Mouse (Mus musculus): ENCODE data around the gene Wap. TPM values are rescaled to one million over a fixed set of nuclear protein-coding genes. Genes with fewer than 3 reads are reported as not detected.
"Not testable (repeated sequence)": the region's sequence is repeated elsewhere in the genome, so short reads cannot be mapped to it uniquely, and the experiment has no call there.

The Wap gene
- not detected in 3 replicates for total RNA-seq (2017)

DNA sequence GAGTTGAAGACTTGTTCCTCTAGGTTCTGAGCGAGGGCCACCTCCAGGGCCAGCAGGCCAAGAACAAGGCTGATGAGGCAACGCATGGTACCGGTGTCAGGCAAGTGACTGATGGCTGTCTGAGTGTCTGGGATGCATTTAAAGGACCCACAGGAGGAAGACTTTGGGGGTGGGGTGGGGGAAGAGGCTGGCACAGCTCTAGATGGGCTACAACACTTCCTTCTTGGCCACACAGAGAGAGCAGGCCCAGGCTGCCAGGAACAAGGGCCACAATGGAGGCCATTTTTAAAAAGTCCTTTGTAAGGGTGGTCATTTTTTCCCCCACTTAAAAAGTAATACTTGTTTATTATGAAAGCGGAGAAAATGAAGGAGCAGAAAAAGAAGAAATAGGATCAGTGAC lies at the start of gene Wap:
TSS of gene Wap (minus strand) at position 101 of the 400 bp plus-strand sequence.
- ATAC-seq (replicated peaks; ENCODE audit: insufficient number of reproducible peaks, low FRiP score, low TSS enrichment, poor library complexity, severe bottlenecking) = no peak

DNA sequence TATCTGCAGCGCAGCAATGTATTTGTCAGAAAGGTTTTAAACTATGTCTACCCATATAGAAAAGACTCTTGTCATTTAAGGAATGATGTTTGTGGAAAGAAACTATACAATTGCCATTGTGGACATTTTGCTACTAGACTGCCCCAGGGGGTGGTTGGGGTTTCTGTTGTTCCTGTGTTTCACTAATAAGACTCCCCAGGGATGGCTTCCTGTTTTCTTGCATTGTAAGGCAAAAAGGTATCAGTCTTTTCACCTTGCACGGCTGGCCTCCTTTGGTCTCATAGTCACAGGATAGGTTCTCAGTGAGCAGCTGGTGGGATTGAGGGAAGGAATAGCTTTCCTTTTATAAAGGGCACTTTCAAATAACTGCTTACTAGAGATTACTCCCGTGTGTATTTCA lies 46.3 kb upstream of the Wap start:
- no peak for ATAC-seq (replicated peaks; ENCODE audit: insufficient number of reproducible peaks, low FRiP score, low TSS enrichment, poor library complexity, severe bottlenecking)

DNA sequence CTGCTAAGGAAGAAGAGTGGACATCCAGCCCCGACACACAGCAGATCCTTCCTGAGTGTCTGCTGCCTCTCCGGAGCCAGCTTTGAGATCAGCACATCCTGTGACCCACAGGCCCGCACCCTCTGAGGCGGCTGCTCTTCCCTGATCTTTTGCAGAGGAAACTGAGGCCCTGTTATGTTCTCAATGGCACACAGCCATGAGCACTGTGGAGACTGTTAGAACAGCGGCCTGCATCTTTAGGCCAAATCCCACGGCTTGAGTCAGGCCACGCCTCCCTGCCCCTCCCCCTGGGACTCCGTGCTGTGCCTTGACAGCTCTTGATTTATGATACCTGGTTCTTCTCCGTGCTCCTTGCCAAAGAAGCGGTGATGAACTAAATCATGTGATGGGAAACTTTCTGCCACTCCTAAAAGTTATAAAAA lies 42.0 kb upstream of the Wap start:
- ATAC-seq (replicated peaks; ENCODE audit: insufficient number of reproducible peaks, low FRiP score, low TSS enrichment, poor library complexity, severe bottlenecking) = peak; percentile 23; the same call in 1 of the 2 replicates

DNA sequence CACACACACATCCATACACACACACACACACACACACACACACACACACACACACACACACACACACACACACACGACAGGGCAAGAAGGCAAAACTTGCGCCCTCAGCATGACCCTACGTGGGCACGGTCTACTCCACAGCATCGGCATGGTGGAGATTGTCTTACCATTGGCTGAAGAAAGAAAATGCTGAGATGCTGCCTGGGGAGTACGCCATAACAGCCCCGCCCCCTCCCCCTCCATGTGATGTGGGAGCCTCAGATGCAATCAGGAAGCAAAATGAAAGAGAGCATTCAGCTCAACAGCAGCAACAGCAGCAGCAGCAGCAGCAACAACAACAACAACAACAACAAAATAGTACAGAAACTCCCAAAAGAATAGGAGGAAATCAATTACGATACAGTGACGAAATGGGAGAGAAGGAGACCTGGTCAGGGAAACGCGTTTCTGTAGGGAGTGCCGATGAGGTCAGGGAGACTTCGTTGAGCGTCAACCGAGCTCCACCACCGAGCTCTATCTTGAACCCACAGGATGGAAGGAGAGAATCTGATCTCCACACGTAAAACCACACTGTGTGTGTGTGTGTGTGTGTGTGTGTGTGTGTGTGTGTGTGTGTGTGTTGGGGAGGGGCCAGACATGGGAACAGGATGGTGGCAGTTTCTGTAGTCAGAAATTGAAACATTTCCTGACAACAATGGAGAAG lies 41.4 kb upstream of the Wap start:
- ATAC-seq (replicated peaks; ENCODE audit: insufficient number of reproducible peaks, low FRiP score, low TSS enrichment, poor library complexity, severe bottlenecking) = peak; percentile 62; the same call in 1 of the 2 replicates

DNA sequence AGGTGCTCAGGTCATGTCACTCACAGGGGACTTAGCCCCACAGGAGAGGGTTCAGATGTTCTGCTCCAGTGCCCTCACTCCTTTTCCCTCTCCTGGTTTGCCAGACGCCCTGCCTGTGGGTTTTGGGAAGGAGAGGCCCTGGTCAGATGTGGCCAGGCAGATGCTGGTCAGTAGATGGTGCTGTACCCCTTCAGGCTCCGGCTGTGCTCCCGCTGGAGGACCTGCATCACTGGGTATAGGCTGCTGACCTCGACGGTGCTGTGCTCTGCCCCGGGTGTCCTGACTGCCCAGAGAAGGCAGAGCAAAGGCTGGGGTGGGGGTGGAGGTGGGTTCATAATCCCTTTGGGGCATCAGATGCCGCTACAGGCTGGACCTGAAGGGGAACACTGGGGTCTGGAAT lies 39.1 kb upstream of the Wap start:
- no peak for ATAC-seq (replicated peaks; ENCODE audit: insufficient number of reproducible peaks, low FRiP score, low TSS enrichment, poor library complexity, severe bottlenecking)

DNA sequence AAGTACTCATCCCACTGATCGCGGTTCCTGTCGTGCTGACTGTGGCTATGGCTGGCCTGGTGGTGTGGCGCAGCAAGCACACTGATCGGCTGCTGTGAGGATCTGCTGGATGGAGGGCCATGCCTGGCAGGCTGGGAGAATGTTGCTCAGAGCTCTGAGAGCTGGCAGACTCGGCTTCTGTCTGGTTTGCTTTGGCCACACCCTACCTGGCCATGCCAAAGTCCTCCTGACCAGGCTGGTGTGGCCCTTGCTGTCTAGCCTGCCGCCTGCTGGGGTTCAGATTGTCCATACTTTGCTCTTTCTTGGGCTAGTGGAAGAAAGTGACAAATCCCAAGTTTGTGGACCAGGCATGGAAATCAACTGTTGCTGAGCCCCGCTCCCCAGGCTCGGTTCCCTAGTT lies 38.2 kb upstream of the Wap start:
- ATAC-seq (replicated peaks; ENCODE audit: insufficient number of reproducible peaks, low FRiP score, low TSS enrichment, poor library complexity, severe bottlenecking) = no peak

DNA sequence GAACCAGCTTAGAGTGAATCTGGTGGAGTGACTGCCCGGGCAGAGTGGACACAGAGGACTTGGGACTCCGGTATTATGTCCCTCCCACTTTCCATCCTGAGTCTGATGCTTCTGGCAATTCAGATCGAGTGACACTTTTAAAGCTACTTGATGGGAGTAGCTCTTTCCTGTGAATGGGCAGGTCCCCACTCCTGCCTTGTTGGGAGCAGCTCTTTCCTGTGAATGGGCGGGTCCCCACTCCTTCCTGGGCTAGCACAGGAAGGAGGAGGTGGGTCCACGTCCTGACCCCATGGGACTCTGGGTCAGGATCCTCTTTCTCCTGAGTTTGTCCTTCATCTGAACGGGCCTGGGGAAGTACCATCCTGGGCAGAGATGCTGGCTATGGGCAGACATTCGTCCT lies 37.0 kb upstream of the Wap start:
- no peak for ATAC-seq (replicated peaks; ENCODE audit: insufficient number of reproducible peaks, low FRiP score, low TSS enrichment, poor library complexity, severe bottlenecking)

DNA sequence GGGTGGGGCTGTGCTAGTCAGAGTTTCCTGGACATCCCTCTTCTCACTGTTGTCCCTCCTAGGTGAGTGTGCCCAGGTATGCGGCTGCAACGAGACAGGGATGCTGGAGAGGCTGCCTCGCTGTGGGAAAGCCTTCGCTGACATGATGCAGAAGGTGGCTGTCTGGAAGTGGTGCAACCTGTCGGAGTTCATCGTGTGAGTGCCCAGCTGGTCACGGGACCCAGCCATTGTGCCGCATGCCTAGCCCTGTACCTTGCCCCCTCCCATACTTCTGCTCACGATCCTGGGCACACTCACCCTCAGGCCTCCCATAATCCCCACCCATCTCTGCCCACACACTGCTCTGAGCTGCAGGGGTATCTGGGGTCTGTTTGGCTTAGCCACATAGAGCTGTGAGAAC lies 36.3 kb upstream of the Wap start:
- no peak for ATAC-seq (replicated peaks; ENCODE audit: insufficient number of reproducible peaks, low FRiP score, low TSS enrichment, poor library complexity, severe bottlenecking)

DNA sequence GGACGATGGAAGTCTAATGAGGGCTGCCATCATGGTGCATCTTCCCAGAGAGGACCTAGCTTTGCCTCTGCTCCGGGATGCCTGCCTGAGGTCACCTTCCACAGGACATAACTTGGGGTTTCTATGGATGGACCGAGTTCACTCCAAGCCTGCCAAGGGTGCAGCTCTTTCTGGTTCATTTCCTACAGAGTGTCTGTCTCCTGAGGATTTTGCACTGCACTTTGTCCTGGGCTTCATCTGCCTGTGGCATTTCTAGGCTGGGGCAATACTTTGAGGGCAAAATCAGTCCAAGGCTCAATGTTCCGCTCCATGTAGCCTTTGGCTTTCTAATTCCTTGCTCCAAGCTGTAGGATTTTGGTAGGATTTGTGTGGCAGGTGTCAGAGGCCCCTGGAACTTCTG lies 32.4 kb upstream of the Wap start:
- ATAC-seq (replicated peaks; ENCODE audit: insufficient number of reproducible peaks, low FRiP score, low TSS enrichment, poor library complexity, severe bottlenecking) = no peak

DNA sequence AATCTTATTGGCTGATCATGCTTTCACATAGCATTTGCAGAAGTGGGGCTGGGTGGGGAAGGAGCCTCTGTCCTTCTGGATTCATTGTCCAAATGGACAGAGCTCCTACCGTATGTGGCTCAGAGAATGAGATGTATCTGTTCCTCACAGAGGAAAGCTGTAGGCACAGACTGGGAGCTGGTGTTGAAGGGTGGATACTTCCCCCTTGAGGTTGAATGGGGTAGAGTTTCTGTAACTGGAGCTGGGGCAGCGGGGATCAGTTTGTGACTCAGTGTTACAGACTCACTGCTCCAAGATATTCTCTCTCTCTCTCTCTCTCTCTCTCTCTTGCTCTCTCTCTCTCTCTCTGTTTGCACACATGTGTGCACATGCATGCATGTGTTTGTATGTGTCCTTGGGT lies 31.6 kb upstream of the Wap start:
- no peak for ATAC-seq (replicated peaks; ENCODE audit: insufficient number of reproducible peaks, low FRiP score, low TSS enrichment, poor library complexity, severe bottlenecking)

DNA sequence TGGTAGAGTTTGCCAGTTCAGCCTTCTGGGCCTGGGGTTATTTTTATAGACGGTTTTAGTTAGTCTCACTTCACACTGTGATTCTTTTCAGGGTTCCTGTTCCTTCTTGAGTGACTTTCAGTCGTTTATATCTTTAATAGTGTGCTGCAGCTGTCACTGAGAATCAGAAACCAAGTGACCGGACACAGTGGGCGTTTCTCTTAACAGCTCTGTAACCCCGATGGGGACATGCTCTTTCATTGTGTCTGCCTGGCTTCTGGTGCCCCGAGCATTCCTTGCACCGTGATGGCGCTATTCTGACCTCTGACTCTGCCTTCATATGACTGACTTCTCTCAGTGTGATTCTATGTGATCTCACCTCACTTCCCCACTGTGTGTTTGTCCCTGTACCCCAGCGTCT lies 30.6 kb upstream of the Wap start:
- no peak for ATAC-seq (replicated peaks; ENCODE audit: insufficient number of reproducible peaks, low FRiP score, low TSS enrichment, poor library complexity, severe bottlenecking)

DNA sequence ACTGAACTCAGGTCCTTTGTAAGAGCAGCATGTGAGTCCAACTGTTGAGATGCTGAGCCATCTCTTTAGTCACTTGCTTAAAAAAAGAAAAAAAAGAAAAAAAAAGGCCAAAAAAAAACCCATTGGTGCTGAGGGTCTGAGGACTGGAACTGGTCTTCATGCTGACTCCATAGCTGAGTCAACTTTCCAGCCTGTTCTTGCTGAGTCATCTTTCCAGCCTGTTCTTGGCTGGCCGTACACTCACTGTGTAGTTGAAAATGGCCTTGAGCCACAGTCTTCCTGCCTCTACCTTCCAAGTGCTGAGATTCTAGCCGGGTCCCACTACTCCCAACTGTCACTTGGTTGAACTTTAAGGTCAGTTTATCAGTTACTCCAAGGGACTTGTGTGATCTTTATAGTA lies 28.2 kb upstream of the Wap start:
- ATAC-seq (replicated peaks; ENCODE audit: insufficient number of reproducible peaks, low FRiP score, low TSS enrichment, poor library complexity, severe bottlenecking) = no peak

DNA sequence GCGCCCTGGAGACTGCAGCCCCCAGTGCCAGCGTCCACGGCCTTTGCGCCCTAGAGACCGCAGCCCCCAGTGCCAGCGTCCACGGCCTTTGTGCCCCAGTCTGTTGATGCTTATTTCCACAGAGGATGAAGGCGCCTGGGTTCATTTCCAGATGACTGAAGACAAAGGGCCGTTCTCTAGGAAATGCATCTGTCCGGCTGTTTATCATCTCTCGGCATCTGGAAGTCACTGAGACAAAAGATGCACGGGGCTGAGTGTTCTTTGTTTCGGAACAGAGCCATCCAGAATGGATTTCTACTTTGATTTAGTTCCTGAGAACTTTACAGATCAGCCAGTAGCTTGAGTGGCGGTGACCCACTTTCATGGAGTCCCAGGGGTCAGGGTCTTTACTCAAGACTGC lies 22.8 kb upstream of the Wap start:
- no peak for ATAC-seq (replicated peaks; ENCODE audit: insufficient number of reproducible peaks, low FRiP score, low TSS enrichment, poor library complexity, severe bottlenecking)

DNA sequence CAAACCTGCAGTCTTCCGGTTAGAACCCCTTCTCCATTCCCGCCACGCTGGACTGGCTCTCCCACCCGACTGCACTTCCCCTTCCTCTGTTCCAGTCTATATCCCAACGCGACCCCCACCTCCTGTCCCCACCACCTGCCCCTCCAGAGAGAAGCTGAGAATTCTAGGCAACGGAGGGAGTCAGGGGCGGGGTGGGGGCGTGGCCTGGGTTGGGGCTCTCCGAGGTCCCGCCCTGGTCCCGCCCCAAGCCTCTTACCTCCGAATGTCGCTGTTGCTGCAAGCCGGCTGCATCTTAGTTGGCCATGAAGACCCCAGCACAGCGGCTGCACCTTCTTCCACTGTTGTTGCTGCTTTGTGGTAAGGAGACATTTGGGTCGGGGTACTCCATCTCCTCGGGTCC lies 19.8 kb upstream of the Wap start, which contains the start of gene Ramp3:
TSS of gene Ramp3 (plus strand) at position 251 of the 400 bp plus-strand sequence.
- no peak for ATAC-seq (replicated peaks; ENCODE audit: insufficient number of reproducible peaks, low FRiP score, low TSS enrichment, poor library complexity, severe bottlenecking)

DNA sequence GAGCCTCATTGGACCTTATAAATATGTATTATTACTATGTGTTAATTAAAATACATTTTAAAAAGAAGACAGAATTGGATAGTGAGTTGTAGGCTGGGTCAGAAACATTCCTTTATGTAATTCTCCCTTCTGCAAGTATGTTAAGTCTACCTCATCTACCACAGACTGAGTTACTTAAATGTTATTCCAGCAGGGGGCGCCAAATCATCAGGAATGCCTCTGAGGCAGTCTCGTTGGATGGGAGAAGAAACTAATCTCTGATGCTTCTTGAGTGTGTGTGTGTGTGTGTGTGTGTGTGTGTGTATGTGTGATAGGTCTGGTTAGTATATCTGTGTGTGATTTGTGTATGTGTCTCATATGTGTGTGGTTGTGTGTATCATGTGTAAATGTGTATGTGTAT lies 16.5 kb upstream of the Wap start:
- ATAC-seq (replicated peaks; ENCODE audit: insufficient number of reproducible peaks, low FRiP score, low TSS enrichment, poor library complexity, severe bottlenecking) = peak; percentile 60; the same call in 1 of the 2 replicates

DNA sequence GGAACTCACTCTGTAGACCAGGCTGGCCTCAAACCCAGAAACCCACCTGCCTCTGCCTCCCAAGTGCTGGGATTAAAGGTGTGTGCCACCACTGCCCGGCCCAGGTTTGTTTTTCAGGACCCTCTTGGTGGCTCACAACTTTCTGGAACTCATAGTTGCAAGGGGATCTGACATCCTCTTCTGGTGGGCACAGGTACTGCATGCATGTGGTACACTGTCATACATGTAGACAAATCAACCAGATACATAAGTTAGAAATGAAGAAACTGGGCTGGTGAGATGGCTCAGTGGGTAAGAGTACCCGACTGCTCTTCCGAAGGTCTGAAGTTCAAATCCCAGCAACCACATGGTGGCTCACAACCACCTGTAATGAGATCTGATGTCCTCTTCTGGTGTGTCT lies 14.5 kb upstream of the Wap start:
- ATAC-seq (replicated peaks; ENCODE audit: insufficient number of reproducible peaks, low FRiP score, low TSS enrichment, poor library complexity, severe bottlenecking) = not testable (repeated sequence)

DNA sequence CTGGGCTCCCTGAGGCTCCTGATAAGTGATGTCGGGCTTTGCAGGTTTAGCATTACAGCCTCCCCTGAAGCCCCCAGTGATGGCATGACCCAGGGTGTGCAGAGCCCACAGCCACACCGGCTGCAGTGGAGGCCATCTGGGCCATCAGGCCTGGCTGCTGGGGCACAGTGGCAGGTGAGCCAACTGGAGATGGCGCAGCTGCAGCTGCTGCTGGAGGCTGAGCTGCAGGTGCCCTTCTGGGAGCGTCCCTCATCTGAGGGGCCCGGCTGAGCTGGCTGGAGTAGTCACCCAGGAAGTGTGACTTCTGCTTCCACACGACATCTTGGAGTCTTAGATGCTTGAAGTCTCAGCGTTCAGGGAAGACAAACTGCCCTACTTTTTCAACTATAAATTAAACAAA lies 12.1 kb upstream of the Wap start:
- ATAC-seq (replicated peaks; ENCODE audit: insufficient number of reproducible peaks, low FRiP score, low TSS enrichment, poor library complexity, severe bottlenecking) = no peak

DNA sequence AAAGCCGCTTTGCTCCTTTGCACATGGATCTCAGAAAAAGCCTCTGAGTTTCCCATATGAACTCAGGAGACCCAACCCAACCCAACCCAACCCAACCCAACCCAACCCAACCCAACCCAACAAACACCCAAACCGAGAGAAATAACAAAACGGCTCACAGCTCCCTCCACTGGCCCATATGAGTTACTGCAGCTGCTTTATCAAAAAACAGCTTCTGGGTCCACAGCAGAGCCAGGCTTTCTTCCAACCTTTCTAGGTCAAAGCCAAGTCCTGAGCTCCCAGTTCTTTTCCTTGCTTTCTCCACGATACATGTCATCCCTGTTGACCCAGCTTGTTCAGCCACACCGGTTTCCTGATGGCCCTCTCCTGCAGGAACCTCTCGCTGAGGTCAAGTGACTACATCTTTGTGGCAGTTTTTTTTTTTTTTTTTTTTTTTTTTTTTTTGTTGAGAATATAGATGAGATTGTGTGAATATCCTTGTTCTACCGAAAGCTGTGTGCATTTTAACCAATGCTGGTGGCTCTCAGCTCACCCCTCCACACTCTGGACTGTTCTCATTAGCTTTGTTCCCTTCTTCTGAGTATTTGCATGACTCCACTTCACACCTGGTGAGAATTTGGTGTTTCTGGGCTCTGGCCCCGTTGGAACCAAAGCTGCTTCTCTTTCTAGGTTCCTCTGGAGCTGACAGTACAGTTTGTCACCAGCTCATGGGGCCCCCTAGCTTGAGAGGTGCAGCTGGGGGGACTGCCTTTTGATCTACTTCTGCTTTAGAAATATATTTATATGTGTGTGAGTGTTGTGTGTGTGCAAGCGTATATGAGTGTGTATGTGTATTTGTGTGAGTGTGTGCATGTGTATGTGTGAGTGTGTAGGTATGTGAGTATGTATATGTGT lies 9.6 kb upstream of the Wap start:
- no peak for ATAC-seq (replicated peaks; ENCODE audit: insufficient number of reproducible peaks, low FRiP score, low TSS enrichment, poor library complexity, severe bottlenecking)

DNA sequence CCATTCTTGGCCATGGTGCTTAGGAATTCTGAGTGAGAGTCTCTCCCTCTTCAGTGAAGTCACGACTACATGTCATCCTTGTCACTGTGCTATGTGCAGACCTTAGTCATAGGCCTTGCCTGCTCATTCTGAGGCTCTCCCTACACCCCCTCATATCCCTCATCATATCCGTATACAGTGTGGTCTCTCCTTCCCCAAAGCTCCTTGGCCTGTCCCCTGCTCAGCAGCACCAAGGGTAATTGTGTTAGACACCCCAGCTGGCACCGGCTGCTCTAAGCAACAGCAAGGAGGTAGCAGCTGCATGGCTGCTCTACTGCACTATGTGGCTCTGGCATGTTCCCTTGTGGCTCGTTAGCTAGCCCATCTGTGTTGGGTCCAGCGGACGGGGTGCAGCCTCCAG lies 6.1 kb upstream of the Wap start:
- ATAC-seq (replicated peaks; ENCODE audit: insufficient number of reproducible peaks, low FRiP score, low TSS enrichment, poor library complexity, severe bottlenecking) = 0 out of 2 replicates have a peak, but pooled peaks have one; percentile 7

DNA sequence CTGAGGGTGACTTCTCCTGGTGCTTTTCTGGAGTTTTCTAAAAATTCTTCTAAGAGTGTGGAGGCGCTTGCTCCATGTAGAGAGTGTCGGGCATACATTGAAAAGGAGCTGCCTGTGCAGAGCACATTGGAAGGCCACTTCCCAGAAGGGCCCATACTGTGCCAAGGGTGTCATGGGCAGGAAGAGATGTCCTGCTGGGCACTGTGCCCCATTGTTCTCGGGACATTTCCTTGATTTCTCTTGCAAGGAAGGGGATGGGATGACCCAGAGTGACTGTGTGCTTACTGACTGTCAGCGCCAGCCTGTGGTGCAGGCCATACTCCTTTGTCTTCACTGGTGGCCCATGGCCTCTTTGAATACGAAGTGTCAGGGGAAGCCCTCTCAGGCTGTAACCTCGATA lies 635 bp upstream of the Wap start:
- ATAC-seq (replicated peaks; ENCODE audit: insufficient number of reproducible peaks, low FRiP score, low TSS enrichment, poor library complexity, severe bottlenecking) = no peak
